Mouse (Mus musculus) G1E-ER4 (cell line): Measurements from ENCODE around the gene 4931409K22Rik. TPM values are rescaled to one million over a fixed set of nuclear protein-coding genes. Genes with fewer than 3 reads are reported as not detected.

Source experiments
- GATA1 ChIP-seq: IDR thresholded peaks from one replicate; pipeline ENCODE4 v1.8.0; 2012; ENCODE audit warnings: low read length, inconsistent platforms
- polyA plus RNA-seq: library from polyadenylated mRNA; stranded (reverse); fragments of >175 nt; gene quantifications from 2 replicates; pipeline ENCODE4 v1.2.3, GENCODE M21; 2012

Gene 4931409K22Rik
- not detected in 2 replicates for polyA plus RNA-seq

DNA sequence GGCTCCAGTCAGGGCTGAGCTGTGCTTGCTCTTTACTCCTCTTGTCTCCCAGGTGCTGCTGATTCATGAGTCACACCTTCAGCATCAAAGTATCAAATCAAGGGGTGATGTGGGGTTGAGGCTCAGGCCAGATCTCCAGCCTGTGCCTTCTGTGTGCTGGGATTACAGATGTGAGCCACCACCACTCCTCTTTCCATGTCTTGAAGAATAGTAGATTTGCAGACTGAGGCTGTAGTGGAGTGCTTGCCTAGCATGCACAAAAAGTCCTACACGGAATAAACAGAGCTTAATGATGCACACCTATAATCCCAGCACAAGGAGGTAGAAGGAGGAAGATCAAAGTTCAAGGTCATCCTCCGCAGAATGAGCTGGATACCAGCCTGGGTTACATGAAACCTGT lies at the start of gene 4931409K22Rik:
Gene 4931409K22Rik (minus strand): TSS at position 101 of the 400 bp plus-strand sequence.
- no peak for TF ChIP-seq GATA1

- TF ChIP-seq GATA1 = no peak
Observed at GRCm38 (mm10) chr5:24605980-24606665, 49.5 kb upstream of the 4931409K22Rik start.

DNA sequence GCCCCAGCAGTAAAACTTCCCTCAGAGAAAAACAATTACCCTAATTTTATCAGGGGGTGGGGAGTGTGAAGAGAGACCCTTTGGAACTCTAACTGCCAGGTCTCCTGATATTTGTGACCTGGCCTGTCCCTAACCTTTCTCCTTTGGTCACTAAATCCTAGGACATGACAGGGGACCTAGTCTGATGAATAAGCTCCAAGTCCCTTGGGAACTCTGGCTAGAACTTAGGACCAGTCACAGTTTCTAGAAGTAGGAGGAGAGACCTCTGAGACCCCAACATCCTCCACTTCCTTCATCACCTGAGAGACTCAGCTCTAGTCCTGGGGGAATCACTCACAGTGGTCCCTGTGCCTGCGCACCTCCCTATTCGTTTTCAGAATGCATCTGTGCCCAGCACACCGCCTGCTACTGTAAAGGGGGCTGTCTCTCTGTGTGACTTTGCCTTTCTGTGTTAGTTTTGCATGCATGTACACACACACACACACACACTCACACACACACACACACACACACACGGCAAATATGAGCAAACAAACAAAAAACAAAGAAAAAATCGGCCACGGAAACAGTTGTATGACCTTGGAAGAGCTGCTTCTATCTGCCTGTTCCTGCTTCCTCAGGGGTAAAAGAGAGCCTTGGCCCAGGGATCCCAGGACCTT lies 48.8 kb upstream of the 4931409K22Rik start:
- TF ChIP-seq GATA1 = no peak

DNA sequence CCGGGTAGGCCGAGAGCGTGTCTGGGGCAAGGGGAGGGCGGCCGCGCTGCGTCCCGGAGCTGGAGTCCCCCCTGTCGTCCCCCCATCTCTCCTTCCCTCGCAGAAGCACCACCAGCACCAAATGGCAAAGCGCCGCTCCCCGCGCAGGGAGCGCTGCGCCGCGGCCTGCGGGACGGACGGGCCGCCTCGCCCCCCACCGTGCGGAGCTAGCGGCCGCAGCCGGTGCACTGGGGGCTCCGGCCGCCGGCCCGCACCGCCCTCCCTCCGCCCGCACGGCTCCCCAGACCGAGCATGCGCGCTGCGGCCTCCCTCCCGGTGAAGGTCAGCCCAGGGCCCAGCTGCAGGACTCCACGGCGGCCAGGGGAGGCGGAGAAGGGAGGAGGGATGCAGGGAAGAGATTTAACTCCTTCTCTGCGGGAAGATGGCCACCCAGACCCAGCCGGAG lies 48.1 kb upstream of the 4931409K22Rik start:
- TF ChIP-seq GATA1 = no peak

DNA sequence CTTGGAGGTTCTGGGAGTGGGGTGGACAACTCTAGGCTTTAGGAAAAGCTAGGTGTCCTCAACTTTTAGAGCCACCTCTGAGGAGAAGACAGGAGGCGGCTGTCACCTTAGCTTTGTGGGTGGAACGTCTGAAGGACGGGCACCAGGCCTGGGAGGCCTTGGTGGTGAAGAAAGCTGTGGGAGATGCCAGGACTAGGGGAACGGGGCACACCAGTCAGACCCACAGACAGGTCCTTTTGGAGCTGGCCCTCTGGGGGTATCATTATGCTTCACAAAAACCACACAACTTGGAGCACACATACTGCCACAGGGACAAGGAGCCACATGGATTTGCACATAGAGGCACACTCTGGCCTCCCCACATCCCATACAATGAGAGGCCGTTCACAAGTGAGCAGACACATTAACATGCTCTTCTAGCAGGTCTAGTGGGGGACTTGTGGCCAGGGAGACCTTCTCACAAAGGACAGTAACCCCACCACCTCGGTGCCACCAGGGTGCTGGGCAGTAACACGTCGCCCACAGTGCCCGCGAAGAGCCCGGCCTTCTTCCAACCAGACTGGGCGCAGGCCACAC lies 47.6 kb upstream of the 4931409K22Rik start:
- TF ChIP-seq GATA1 = no peak

DNA sequence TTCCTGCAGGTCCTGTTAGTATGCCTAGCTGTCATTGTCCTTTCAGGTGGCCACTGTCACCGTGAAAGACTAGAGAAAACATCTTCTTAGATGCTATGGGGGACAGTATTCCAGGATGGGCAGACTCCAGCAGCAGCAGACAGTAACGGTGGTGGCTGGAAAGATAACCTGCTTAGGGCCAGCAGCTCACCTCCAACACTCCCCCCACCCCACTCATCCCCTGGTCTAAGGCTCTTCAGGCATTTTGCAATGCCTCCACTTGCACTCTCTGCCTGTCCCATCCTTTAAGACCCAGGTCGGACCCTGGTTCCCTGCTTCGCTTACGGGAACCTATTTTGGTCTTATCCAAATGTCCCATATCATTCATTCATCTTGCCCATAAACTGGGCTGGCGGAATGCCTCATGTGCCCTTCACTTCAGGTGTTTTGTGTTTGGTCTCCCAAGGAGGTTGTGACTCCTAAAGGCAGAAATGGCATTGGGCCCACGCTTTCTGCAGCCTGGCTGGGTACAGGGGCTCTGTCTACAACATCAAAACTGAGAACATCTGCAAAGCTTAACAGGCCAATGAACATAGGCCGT lies 46.9 kb upstream of the 4931409K22Rik start:
- TF ChIP-seq GATA1 = no peak

- TF ChIP-seq GATA1 = no peak
Observed at GRCm38 (mm10) chr5:24602751-24603343, 46.2 kb upstream of the 4931409K22Rik start.

- no peak for TF ChIP-seq GATA1
Observed at GRCm38 (mm10) chr5:24601911-24602750, 45.5 kb upstream of the 4931409K22Rik start.

GRCm38 (mm10) chr5:24601071-24601835 lies 44.6 kb upstream of the 4931409K22Rik start:
- no peak for TF ChIP-seq GATA1

GRCm38 (mm10) chr5:24600236-24600635 lies 43.6 kb upstream of the 4931409K22Rik start:
- no peak for TF ChIP-seq GATA1

DNA sequence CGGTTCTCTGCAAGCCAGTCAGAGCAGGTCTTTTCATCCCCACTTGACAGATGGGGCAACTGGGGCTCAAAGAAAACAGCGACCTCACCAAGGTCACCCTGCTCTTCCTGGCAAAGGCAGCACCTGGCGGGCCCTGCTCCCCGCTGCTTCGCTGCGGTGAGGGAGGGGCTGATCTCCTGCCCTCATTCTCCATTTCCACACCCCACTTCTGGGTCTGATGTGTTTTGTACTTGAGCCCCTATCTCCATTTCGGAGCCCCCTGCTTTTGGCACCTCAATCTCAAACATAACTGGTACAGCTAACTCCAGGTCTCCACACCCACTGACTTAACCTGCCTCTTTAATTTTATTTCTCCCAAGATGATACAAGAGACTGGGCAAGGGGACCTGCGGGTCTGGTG lies 42.5 kb upstream of the 4931409K22Rik start:
- no peak for TF ChIP-seq GATA1

DNA sequence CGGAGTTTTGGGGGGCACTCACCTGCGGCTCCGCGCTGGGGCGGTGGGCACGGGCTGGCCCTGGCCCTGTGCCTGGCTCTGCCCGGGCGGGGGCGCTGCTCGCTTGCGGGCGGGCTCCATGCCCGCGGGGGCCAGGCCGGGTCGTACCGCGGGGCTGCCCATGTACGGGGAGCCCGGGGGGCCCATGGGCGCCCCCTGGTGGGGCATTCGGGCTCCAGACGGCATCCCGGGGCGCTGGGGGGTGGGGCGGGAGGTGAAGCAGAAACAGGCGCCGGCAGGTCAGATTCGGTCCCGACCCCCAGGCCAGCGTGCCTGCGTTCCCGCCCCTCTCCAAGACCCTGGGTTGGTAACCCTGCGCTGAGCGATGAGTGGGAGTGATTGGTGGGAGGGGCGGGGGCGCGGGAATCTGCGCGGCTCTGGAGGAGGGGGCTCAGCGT lies 42.0 kb upstream of the 4931409K22Rik start:
- no peak for TF ChIP-seq GATA1

DNA sequence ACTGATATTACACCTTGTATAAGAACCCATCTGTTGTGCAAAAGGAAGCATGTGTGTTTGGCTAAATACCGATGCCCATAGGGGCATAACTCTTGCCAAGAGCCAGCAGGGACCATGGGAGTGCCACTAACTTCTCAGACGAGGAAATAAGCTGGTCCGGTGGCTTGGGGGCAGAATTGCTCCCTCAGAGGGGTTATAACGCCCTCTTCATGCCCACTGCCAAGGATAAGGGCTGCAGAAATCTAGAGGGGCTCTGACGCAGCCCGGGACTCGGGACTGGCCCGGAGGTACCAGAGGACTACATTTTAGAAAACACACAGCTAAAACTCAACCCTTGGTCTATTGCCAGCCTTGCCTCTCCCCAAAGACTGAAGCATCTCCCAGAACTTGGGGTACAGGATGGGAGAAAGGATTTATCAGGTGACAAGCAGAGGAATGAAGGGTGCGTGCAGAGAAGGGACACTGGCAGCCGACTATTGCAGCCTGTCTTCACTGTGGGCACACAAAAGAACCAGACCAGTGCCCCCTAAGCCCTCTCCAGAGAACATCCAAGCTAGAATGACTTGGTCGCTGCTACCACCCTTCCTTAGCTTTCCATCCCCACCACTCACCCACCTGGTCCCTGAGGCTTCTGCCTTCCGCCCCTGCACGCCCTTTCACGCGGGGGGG lies 41.4 kb upstream of the 4931409K22Rik start:
- no peak for TF ChIP-seq GATA1
